Mouse (Mus musculus) liver, adult 2 months (tissue): ENCODE results near the gene Gpc2.

Source experiments
- CTCF ChIP-seq: fragments of 200-500 bp; IDR thresholded peaks from 2 replicates; pipeline ENCODE4 v1.5.1; 2011; ENCODE audit warnings: low read depth, low read length, control low read depth
- POLR2A ChIP-seq: fragments of 200-500 bp; IDR thresholded peaks from 2 replicates; pipeline ENCODE4 v1.6.1; 2011; ENCODE audit warnings: low read length, control low read depth; ENCODE audit not compliant: insufficient read depth; ENCODE audit errors: extremely low read depth

GRCm38 (mm10) chr5:138264207-138264578, 15.6 kb downstream of the Gpc2 start:
- TF ChIP-seq CTCF (no peak), POLR2A (no peak)
